Mouse (Mus musculus): Measurements from ENCODE around the gene Sipa1l1. TPM values are rescaled to one million over a fixed set of nuclear protein-coding genes. Genes with fewer than 3 reads are reported as not detected.

The Sipa1l1 gene
- total RNA-seq, 2 experiments from 2014 or later = 6.6 to 7.3 TPM

GRCm38 (mm10) chr12:82369402-82370160 is 200.5 kb downstream of the Sipa1l1 start:
- no peak for DNase-seq (ENCODE audit: low spot score)

GRCm38 (mm10) chr12:82371266-82371665 is 202.1 kb downstream of the Sipa1l1 start:
- no peak for DNase-seq (ENCODE audit: low spot score)

GRCm38 (mm10) chr12:82374020-82374419 is 204.9 kb downstream of the Sipa1l1 start:
- no peak for DNase-seq (ENCODE audit: low spot score)

GRCm38 (mm10) chr12:82382932-82383331 is 213.8 kb downstream of the Sipa1l1 start:
- DNase-seq (ENCODE audit: low spot score) = no peak

- DNase-seq (ENCODE audit: low spot score) = no peak
Observed at GRCm38 (mm10) chr12:82384719-82385118, 215.6 kb downstream of the Sipa1l1 start.

- no peak for DNase-seq (ENCODE audit: low spot score)
Observed at GRCm38 (mm10) chr12:82387042-82387441, 217.9 kb downstream of the Sipa1l1 start.

- DNase-seq (ENCODE audit: low spot score) = no peak
Observed at GRCm38 (mm10) chr12:82387647-82388046, 218.5 kb downstream of the Sipa1l1 start.

- DNase-seq (ENCODE audit: low spot score) = no peak
Observed at GRCm38 (mm10) chr12:82388144-82388543, 219.0 kb downstream of the Sipa1l1 start.

- no peak for DNase-seq (ENCODE audit: low spot score)
Observed at GRCm38 (mm10) chr12:82394118-82394861, 225.2 kb downstream of the Sipa1l1 start.

- no peak for DNase-seq (ENCODE audit: low spot score)
Observed at GRCm38 (mm10) chr12:82395194-82395593, 226.1 kb downstream of the Sipa1l1 start.

- no peak for DNase-seq (ENCODE audit: low spot score)
Observed at GRCm38 (mm10) chr12:82397193-82397592, 228.1 kb downstream of the Sipa1l1 start.

GRCm38 (mm10) chr12:82397751-82398150 is 228.6 kb downstream of the Sipa1l1 start:
- DNase-seq (ENCODE audit: low spot score) = no peak

- no peak for DNase-seq (ENCODE audit: low spot score)
Observed at GRCm38 (mm10) chr12:82398926-82399325, 229.8 kb downstream of the Sipa1l1 start.

- no peak for DNase-seq (ENCODE audit: low spot score)
Observed at GRCm38 (mm10) chr12:82399971-82400720, 231.0 kb downstream of the Sipa1l1 start.

GRCm38 (mm10) chr12:82400783-82401182 is 231.7 kb downstream of the Sipa1l1 start:
- DNase-seq (ENCODE audit: low spot score) = no peak

GRCm38 (mm10) chr12:82401440-82401839 is 232.3 kb downstream of the Sipa1l1 start:
- DNase-seq (ENCODE audit: low spot score) = no peak

- no peak for DNase-seq (ENCODE audit: low spot score)
Observed at GRCm38 (mm10) chr12:82402635-82403034, 233.5 kb downstream of the Sipa1l1 start.

GRCm38 (mm10) chr12:82407531-82408255 is 238.6 kb downstream of the Sipa1l1 start:
- no peak for DNase-seq (ENCODE audit: low spot score)

GRCm38 (mm10) chr12:82408486-82408885 is 239.4 kb downstream of the Sipa1l1 start:
- DNase-seq (ENCODE audit: low spot score) = peak; percentile 85

- no peak for DNase-seq (ENCODE audit: low spot score)
Observed at GRCm38 (mm10) chr12:82409686-82410472, 240.8 kb downstream of the Sipa1l1 start.
